In genomic region chr8:121294234-121295108, GRCm38 (mm10) we compare ENCODE assay signal across 12 mouse cellular contexts.
A peak's percentile ranks its signal among the peaks of the same experiment; 100 is the strongest.
DNase-seq lines count a peak whose midpoint lies in the region; ATAC-seq and TF ChIP-seq lines count a peak whose summit lies in the region.
"Had no signal": no experiment of that assay in that cellular context is flagged by ENCODE, and none has a peak within 500 bp of the region (broad histone marks: within the 10 kb centered on the region; RNA-seq: fewer than 3 reads in every experiment).

No protein-coding gene starts in this region.

- H3K9me3 ChIP-seq in heart, embryonic 16.5 days (replicated peaks; ENCODE audit: control insufficient read depth, low read length), result no peaks in the 10 kb centered on the region
- H3K9me3 ChIP-seq in embryonic facial prominence, embryonic 15.5 days (replicated peaks), result no peaks in the 10 kb centered on the region
- H3K9me3 ChIP-seq in limb, embryonic 13.5 days, result no peaks in the 10 kb centered on the region

- TF ChIP-seq CTCF in brain, embryonic 14.5 days (IDR thresholded peaks at IDR 0.05; ENCODE audit: borderline replicate concordance, extremely low read depth, insufficient read depth, insufficient read length), result no peak

- no peaks in the 10 kb centered on the region for H3K27me3 ChIP-seq in heart, embryonic 16.5 days (ENCODE audit: control insufficient read depth, insufficient read depth, low read length)
- peaks cover 30% of the 10 kb centered on the region for H3K27me3 ChIP-seq in embryonic facial prominence, embryonic 15.5 days
- H3K27me3 ChIP-seq in limb, embryonic 13.5 days, result peaks cover 94% of the 10 kb centered on the region

- H3K27ac ChIP-seq in heart, embryonic 16.5 days (ENCODE audit: low read length), result no peak overlapping the region
- H3K27ac ChIP-seq in embryonic facial prominence, embryonic 15.5 days (replicated peaks), result no peak overlapping the region
- H3K27ac ChIP-seq in limb, embryonic 13.5 days, result no peak overlapping the region

- no peaks in the 10 kb centered on the region for H3K36me3 ChIP-seq in heart, embryonic 16.5 days (ENCODE audit: control insufficient read depth, insufficient read depth)
- H3K36me3 ChIP-seq in embryonic facial prominence, embryonic 15.5 days, result no peaks in the 10 kb centered on the region
- no peaks in the 10 kb centered on the region for H3K36me3 ChIP-seq in limb, embryonic 13.5 days

- peak overlapping the region; percentile 20; the same call in 1 of the 2 replicates for H3K9ac ChIP-seq in heart, embryonic 16.5 days (ENCODE audit: low read length)
- H3K9ac ChIP-seq in embryonic facial prominence, embryonic 15.5 days, result no peak overlapping the region
- peak overlapping the region; percentile 50; the same call in 1 of the 2 replicates for H3K9ac ChIP-seq in limb, embryonic 13.5 days

- no peak overlapping the region for H3K4me3 ChIP-seq in heart, embryonic 16.5 days (ENCODE audit: low read length)
- no peak overlapping the region for H3K4me3 ChIP-seq in embryonic facial prominence, embryonic 15.5 days (replicated peaks)
- H3K4me3 ChIP-seq in limb, embryonic 13.5 days, result no peak overlapping the region

- no peak for ATAC-seq in heart, embryonic 16.5 days (replicated peaks; ENCODE audit: extremely low read depth, insufficient read depth, low FRiP score)
- ATAC-seq in embryonic facial prominence, embryonic 15.5 days (ENCODE audit: insufficient number of reproducible peaks, low FRiP score, low TSS enrichment, low read depth), result no peak
- ATAC-seq in limb, embryonic 13.5 days (ENCODE audit: low FRiP score, low read depth), result 0 out of 2 replicates have a peak, but pooled peaks have one; percentile 34

- H3K4me2 ChIP-seq in heart, embryonic 16.5 days (ENCODE audit: low read depth, low read length), result no peak overlapping the region
- H3K4me2 ChIP-seq in embryonic facial prominence, embryonic 15.5 days (replicated peaks), result 0 out of 2 replicates have a peak overlapping the region, but pooled peaks have one; percentile 0
- peak overlapping the region; percentile 12; the same call in 1 of the 2 replicates for H3K4me2 ChIP-seq in limb, embryonic 13.5 days (replicated peaks)

- no peak for DNase-seq in heart, adult 8-10 months (ENCODE audit: low spot score)
- DNase-seq in brain, embryonic 14.5 days (ENCODE audit: low read depth), result peak; percentile 70
- DNase-seq in thymus, adult 18-20 months, result no peak
- no peak for DNase-seq in adrenal gland, adult 8-10 months
- no peak for DNase-seq in left cerebral cortex, postnatal 14 days (ENCODE audit: low spot score in 2 of 2)
- DNase-seq: cerebellum, adult 8-10 months; gastrocnemius, postnatal 10 days; layer of hippocampus, postnatal 36 days; lung, postnatal 36 days had no signal

- TF ChIP-seq POLR2A in brain, embryonic 14.5 days (IDR thresholded peaks at IDR 0.05; ENCODE audit: borderline replicate concordance, extremely low read depth, insufficient read depth, insufficient read length, poor library complexity, severe bottlenecking), result no peak

- H3K4me1 ChIP-seq in heart, embryonic 16.5 days (ENCODE audit: control insufficient read depth, insufficient read depth, low read length), result peaks cover 7% of the 10 kb centered on the region
- peaks cover 32% of the 10 kb centered on the region for H3K4me1 ChIP-seq in embryonic facial prominence, embryonic 15.5 days
- H3K4me1 ChIP-seq in limb, embryonic 13.5 days, result peaks cover 62% of the 10 kb centered on the region

- intact Hi-C loops in left cerebral cortex, postnatal 14 days (cut with DNase I), result no loop called here

- 36% methylated on average over 29 of the region's 29 CpGs for WGBS in heart, embryonic 16.5 days
- WGBS in embryonic facial prominence, embryonic 15.5 days, result 19% methylated on average over 29 of the region's 29 CpGs
- 20% methylated on average over 29 of the region's 29 CpGs for WGBS in limb, embryonic 13.5 days
